Mouse (Mus musculus): ENCODE data around the gene Olfr1131.
"Not testable (repeated sequence)": the region's sequence is repeated elsewhere in the genome, so short reads cannot be mapped to it uniquely, and the experiment has no call there.

The Olfr1131 gene

GRCm38 (mm10) chr2:87626804-87627203 lies at the start of gene Olfr1131:
Olfr1131 (plus strand) TSS chr2:87627104.
- no peak for DNase-seq (ENCODE audit: low read depth, low spot score)

DNA sequence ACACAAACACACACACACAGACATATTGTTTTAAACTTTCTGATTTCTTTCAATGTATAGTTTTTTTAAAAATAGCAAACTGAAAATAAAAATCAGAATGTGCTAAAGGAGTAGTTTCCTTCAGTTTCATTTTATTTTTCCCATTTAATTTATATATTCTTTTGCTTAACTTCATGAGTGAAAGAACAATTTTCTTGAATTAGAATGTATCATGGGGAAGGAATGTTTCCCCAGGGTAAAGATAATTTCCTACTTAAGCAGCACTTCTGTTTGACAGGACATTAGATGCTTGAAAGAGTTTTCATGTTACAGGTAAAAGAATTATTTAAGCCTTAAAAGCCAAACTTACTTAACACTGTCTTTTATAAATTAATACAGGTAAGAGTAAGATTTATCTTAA lies 21.0 kb upstream of the Olfr1131 start, which contains the start of gene Olfr1130:
Gene Olfr1130 (plus strand): TSS at position 301 of the 400 bp plus-strand sequence.
- DNase-seq (ENCODE audit: low read depth, low spot score), result not testable (repeated sequence)

GRCm38 (mm10) chr2:87637435-87637834 lies 10.5 kb downstream of the Olfr1131 start, which contains the start of gene Olfr1132:
Olfr1132 (minus strand) TSS chr2:87637535.
- no peak for DNase-seq (ENCODE audit: low read depth, low spot score)

DNA sequence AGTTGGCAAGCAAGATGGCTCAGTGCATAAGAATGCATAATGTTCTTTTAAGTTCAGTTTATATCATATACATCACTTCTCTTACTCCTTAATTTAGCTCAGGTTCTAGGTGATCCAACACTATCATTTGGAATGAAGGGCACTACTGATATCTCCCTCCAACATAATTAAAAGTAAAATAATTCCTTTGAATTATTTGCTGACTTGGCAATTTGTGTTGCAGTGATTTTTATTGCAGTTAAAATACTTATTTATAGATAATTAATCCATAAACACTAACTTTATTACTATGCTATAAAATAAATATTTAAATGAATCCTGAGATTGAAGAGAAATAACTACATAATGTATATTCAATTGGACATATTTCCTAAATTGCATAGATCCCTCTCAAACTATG lies 15.5 kb downstream of the Olfr1131 start:
- no peak for DNase-seq (ENCODE audit: low read depth, low spot score)

DNA sequence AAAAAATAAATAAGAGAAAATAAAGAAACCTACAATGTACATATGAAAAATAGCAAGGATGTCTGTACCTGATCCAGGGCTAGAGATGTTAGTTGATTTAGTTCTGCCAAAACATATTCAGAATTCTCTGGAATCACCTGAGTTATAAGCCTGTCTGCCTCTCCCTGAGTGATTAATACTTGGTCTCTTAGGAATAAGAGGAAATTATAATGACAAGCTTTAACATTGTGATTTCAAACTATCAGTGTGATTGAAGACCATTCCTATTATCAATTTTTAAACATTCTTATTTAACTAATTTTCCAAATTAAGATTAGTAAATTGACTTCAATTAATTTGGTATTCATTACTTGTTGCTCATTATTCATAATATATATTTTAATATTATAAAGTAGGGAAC lies 20.4 kb downstream of the Olfr1131 start, which contains the start of gene Olfr1133:
Gene Olfr1133 (minus strand): TSS at position 101 of the 400 bp plus-strand sequence.
- no peak for DNase-seq (ENCODE audit: low read depth, low spot score)

DNA sequence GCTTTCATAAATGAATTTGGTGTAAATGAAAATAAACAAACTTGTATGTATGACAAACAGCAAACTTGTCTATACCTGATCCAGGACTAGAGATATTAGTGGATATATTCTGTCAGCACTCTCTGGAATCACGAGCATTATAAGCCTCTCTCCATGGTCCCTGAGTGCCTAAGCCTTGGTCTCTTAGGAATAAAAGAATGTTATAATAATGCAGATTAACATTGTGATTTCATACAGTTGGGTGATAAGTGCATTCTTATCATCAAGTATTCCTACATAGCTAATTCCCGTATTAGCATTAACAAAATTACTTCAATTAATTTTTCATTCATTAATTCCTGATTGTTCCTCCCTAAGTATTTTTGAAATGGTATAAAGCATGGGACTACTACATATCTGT lies 31.5 kb downstream of the Olfr1131 start, which contains the start of gene Olfr1134:
Gene Olfr1134 (minus strand): TSS at position 101 of the 400 bp plus-strand sequence.
- DNase-seq (ENCODE audit: low read depth, low spot score), result no peak

DNA sequence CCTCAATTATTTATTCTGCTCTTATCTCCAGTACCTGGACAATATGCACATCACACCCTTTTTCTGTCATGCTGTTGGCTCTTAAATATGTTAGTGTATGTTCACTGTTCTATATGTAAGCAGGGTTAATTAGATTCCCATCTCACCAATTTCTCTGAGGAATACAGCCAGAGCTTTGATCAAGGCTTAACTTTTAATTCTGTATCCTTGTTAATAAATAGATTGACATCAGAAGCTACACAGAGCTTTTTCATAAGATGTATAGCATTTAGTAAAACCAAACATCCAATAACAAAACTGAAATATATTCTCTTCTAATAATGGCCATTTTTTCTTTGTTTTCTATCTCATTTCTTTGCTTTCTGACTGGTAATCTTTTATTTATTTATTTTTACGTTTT lies 46.7 kb downstream of the Olfr1131 start, which contains the start of gene Olfr1135:
Gene Olfr1135 (minus strand): TSS at position 101 of the 400 bp plus-strand sequence.
- no peak for DNase-seq (ENCODE audit: low read depth, low spot score)
